Mouse (Mus musculus) lung, adult 2 months (tissue): ENCODE measurements at regions not wholly inside any gene's neighbourhood (a gene's known extent, or its start where the extent isn't known, plus 50 kb on each side); places are given as distances from the start of the nearest gene placed in this dataset.

Experiments used
- CTCF ChIP-seq: fragments of 200-500 bp; IDR thresholded peaks from 2 replicates; pipeline ENCODE4 v1.5.1; 2011; ENCODE audit warnings: mild to moderate bottlenecking, low read length, control low read depth; ENCODE audit not compliant: insufficient read depth
- POLR2A ChIP-seq: fragments of 200-500 bp; IDR thresholded peaks from 2 replicates; pipeline ENCODE4 v1.6.1; 2011; ENCODE audit warnings: low read depth, mild to moderate bottlenecking, control low read depth, low read length, borderline replicate concordance; ENCODE audit errors: extremely low read depth

GRCm38 (mm10) chr13:107238364-107239034 lies 216.6 kb upstream of the Kif2a start:
- TF ChIP-seq CTCF (no peak), POLR2A (no peak)
